Mouse (Mus musculus): ENCODE results near the gene Anxa10.

The Anxa10 gene

DNA sequence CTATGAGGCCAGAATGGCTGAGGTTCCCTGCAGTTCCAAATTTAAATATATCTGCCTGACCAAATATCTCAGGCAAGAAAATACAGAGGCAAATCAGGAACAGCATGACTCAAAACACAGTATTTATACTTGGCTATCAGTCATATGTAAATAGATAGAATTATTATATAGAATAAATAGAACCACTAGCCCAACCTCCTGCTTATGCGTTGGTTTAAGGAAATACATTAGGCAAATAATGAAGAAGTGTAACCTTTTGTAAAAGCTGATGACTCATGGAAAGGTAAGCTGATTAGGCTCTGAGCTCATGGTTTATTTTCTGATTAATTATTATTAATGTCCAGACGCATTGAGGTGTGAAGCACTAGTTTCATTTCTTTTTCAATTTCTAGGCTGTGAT, at the start of gene Anxa10:
Anxa10 (minus strand) TSS at position 53 of the 400 bp plus-strand sequence.
- no peak for DNase-seq

DNA sequence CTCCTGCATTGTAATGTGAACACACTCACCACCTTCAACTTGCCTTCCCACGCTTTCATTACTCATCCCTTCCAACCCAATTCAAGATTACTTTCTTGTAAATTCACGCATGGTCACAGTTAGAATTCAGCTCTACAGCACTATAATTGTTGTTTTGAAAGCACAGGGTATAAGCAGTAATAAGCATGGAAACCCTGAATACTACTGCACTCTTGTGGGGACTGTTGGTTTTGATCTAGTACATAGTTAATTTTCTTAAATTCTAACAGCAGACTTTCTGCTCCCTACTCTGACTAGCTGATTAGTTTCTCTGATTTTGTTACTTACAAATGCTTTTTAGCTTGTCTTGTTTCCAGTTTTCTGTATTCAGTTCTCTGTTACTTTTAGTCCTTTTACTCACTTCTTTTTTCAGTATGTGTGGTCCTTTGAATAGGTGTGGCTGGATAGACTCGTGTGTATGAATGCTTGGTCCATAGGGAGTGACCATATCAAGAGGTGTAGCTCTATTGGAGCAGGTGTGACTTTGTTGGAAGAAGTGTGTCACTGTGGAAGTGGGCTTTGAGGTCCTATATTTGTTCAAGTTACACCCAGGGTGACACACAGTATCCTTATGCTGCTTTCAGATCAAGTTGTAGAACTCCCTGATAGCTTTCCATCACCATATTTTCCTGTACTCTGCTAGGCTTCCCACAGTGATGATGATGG, 9.9 kb upstream of the Anxa10 start:
- no peak for DNase-seq

DNA sequence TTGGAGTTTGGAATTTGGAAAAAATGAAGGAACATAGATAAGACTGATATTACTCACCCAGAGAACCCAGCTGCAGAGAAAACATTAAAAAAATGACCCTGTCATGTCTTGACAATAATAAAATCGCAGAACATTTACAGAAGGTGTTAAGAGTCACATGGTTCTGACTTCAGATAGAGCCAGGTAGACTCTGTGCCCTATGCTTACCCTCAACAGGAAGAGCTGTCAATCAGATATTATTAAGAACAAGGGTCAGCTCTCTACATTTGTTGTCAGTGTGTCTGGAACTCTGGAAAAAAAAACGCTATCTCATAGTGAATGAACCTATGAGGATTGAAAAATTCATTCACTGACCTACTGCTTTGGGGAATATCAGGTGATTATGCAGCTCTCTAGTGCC, 25.7 kb downstream of the Anxa10 start:
- DNase-seq: no peak

DNA sequence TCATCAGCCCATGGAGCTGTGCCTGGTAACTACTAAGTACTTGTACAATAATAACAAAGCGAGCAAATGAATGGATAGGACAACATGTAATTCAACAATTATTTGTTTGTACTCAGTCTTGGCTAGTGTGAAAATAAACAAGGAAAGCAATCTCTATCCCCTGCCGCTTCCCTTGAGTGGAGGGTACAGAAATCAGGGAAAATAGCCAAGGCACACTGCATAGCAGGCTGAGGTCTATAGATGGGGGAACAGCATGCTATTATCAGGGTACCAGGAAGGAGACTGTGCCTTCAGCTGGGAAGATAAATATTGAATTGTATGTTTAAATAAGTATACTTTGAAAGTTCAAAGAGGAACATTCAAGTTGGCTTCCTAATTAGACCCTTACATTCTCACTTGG, 41.1 kb downstream of the Anxa10 start:
- DNase-seq: no peak

DNA sequence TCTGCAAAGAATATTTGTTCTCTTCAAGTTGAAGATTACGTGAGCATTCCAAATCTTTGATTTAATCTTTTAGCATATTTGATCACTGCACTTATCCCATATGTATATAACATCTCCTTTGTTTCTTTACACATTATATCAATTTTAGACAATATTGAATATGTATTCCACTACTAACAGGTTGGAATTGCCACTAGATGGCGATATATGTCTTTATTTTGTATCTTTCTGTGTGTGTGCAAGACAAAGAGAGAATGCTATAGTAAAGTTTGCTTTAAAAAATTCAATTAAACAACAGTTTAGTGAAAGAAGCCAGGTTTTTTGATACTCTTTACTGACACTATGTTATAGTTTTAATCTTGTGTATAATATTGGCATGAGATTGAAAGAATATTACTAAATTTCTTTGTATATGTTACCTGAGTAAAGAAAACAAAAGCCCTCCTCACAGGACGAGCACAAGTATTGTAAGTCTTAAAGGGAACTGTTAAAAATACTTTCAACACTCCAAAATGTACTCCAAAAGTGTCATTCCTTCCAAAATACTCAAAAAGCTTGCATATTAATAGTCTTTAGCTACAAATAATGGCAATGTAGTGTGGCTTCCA, 42.7 kb downstream of the Anxa10 start:
- no peak for DNase-seq

DNA sequence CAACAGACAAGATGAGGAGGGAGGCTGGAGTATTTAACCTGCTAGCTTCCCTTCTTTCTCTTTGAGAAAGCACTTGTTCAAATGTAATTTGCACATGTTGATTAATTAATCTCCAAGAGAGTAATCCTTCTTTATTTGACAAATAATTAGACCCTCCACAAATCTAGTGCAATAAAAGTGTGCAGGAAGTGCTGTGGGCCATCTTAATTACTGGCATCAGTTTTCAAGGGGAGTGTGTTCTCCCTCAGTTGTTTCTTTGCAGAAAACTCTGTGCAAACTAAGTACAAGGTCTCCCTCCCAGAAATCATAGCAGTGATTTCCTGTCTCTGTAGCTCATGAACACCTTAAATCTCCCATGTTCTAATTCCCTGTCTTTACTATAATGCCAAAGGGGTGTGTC, 54.6 kb downstream of the Anxa10 start:
- no peak for DNase-seq

DNA sequence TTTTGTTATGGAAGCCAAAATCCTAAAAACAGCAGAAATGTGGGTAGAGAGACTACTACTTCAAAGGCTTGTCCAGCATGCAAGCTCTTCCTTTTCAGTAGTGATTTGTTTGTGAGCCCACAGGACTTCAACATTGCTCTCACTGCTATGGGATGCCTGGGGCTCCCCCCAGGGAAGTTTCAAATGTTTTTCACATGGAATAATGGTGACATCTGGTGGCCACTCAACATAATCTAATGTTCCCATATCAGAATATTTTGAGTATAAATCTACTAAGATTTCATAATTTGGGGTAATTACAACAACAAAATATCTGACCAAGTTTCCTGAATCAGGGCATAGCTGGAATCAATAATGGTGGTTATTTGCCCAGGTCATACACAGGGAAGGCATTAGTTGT, 62.6 kb downstream of the Anxa10 start:
- DNase-seq: no peak

DNA sequence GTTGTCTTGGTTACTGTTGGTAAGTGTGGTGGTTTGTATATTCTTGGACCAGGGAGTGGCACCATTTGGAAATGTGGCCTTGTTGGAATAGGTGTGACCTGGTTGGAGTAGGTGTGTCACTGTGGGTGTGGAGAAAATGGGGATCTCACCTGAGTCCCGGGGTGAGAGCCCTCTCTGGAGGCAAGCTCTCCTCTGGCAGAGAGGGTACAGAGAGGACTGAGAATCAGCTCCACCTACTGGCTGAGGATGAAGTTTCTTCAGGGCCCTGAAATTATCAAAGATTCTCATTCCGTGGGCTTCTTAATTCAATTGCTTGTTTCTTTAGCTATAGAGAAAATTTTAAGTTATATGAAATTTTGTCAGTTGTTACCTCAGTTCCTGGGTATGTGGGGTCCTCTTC, 76.1 kb downstream of the Anxa10 start:
- DNase-seq: no peak

DNA sequence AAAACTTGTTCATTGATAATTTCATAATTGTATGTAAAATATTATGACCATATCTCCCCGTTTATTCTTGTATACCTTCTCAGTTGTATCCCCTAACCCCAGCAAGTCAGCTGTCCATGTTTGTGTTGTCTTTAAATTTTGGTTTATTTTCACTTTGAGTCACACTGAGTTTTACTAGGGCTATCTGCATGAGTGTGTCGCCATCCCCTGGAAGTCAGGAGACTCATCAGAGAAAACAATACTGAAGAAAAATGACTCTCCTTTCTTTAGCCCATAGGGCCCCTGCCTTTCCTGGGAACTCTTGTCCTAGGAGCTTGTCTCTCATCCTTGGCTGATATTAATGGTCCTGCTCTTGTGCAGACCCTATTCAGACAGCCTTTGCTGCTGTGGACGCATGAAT, 88.6 kb downstream of the Anxa10 start:
- DNase-seq: no peak

DNA sequence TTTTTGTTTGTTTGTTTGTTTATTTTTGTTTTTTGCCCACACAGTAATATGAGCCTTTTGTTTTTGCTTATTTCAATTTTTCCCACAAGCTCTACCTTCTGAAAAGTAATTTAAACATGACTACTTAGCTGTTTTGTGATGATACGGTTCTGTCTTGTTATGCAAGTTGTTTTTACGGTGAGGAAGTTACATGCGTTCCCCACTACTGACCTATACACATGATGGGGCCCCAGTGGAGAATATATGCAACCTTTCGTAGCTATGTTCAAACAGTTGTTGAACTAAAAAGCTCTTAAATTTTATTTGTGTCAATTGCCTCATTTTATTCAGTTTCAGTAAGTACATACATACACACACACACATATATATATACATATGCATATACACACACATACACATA, 108.4 kb downstream of the Anxa10 start:
- no peak for DNase-seq

DNA sequence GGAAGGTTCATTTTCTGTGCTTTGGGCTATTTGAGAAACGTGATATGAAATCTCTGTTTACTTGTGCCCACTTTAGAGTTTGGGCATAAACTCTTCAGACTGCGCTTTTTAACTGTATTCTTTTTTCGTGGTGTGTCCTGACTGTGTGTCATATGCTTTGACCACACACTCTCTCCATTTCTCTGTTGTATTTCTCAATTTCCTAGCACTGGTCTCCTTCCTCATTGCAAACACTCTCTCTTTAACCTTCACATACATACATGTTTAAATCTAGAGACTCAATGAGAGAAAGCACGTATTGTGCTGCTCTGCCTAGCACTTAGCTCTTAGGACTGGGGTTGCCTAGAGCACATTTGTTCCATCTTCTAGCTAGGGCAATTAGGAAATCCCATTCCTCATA, 108.8 kb downstream of the Anxa10 start:
- DNase-seq: no peak

Data from thymus, postnatal 4 days (tissue).